Mouse (Mus musculus): ENCODE measurements around the gene Map4k1.

- TF ChIP-seq POLR2A (IDR thresholded peaks at IDR 0.05; ENCODE audit: low read depth, low read length) (no peak), CTCF (conservative IDR thresholded peaks at IDR 0.05; ENCODE audit: insufficient read depth, insufficient read length, low read depth, low read length) (no peak)
Measured at GRCm38 (mm10) chr7:28955295-28955897, 26.5 kb upstream of the Map4k1 start.

Measured in kidney, adult 2 months (tissue).